Mouse (Mus musculus) brain, embryonic 14.5 days (tissue): ENCODE measurements around the gene Hebp2.

Experiments used
- CTCF ChIP-seq: fragments of 200-500 bp; IDR thresholded peaks from 2 replicates; pipeline ENCODE4 v1.5.1; 2012; ENCODE audit warnings: inconsistent platforms, mild to moderate bottlenecking, moderate library complexity, borderline replicate concordance; ENCODE audit not compliant: insufficient read depth, insufficient read length; ENCODE audit errors: extremely low read depth
- POLR2A ChIP-seq: fragments of 200-500 bp; IDR thresholded peaks from 2 replicates; pipeline ENCODE4 v1.6.1; 2012; ENCODE audit warnings: mild to moderate bottlenecking, inconsistent platforms, borderline replicate concordance; ENCODE audit not compliant: poor library complexity, insufficient read depth, insufficient read length, severe bottlenecking; ENCODE audit errors: extremely low read depth

GRCm38 (mm10) chr10:18494249-18494648 is 51.6 kb downstream of the Hebp2 start:
- no peak for TF ChIP-seq CTCF
- TF ChIP-seq POLR2A: no peak
